ENCODE assay signal across 8 mouse cellular contexts in the genomic region with DNA sequence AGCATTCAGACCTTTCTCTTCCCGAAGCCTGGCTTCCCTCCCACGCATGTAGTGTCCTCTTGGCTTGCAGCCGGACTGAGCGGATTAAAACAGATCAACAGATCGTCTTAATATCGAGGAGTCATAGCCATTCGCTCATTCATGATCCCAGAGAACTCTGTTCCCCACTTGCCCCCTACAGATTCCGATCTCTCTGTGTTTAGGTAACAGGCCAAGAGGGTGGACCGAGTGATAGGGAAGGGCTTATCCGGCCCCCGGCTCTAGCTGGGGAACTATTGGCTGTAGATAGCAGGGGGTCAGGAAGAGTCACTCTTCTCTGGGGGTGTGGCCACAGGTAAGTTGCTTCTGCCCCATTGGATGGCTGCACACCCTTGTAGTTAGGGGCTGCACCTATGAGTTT.
DNase-seq lines count a peak whose midpoint lies in the region; ATAC-seq and TF ChIP-seq lines count a peak whose summit lies in the region.

No protein-coding gene starts in this region.

- WGBS in embryonic facial prominence, embryonic 10.5 days: 4% methylated on average over 11 of the region's 11 CpGs
- 7% methylated on average over 11 of the region's 11 CpGs for WGBS in heart, postnatal 0 days
- 3% methylated on average over 11 of the region's 11 CpGs for WGBS in midbrain, embryonic 13.5 days

- no peaks in the 10 kb centered on the region for H3K9me3 ChIP-seq in embryonic facial prominence, embryonic 10.5 days
- no peaks in the 10 kb centered on the region for H3K9me3 ChIP-seq in heart, postnatal 0 days (replicated peaks; ENCODE audit: control insufficient read depth, low read length)
- no peaks in the 10 kb centered on the region; the same call in 1 of the 2 replicates for H3K9me3 ChIP-seq in midbrain, embryonic 13.5 days

- no peak for ATAC-seq in heart, postnatal 0 days (ENCODE audit: insufficient read depth, low read depth)
- ATAC-seq in midbrain, embryonic 13.5 days: peak; percentile 35; the same call in 1 of the 2 replicates
- no peak for ATAC-seq in activated CD4-positive, CD25-positive, alpha-beta regulatory T cell, adult 4 months

- TF ChIP-seq CTCF in heart, postnatal 0 days (IDR thresholded peaks at IDR 0.05; ENCODE audit: low read depth): no peak

- TF ChIP-seq EP300 in heart, postnatal 0 days (IDR thresholded peaks at IDR 0.05; ENCODE audit: low read depth): no peak

- peaks cover 5% of the 10 kb centered on the region; the same call in 1 of the 2 replicates for H3K36me3 ChIP-seq in embryonic facial prominence, embryonic 10.5 days (replicated peaks)
- H3K36me3 ChIP-seq in heart, postnatal 0 days (replicated peaks; ENCODE audit: control insufficient read depth, insufficient read depth, low read length): 0 out of 2 replicates have a peak, but pooled peaks cover 4% of the 10 kb centered on the region
- peaks cover 8% of the 10 kb centered on the region for H3K36me3 ChIP-seq in midbrain, embryonic 13.5 days

- H3K27me3 ChIP-seq in embryonic facial prominence, embryonic 10.5 days (replicated peaks; ENCODE audit: low read depth, poor library complexity, severe bottlenecking): peaks cover 19% of the 10 kb centered on the region
- H3K27me3 ChIP-seq in heart, postnatal 0 days (ENCODE audit: control insufficient read depth, insufficient read depth, low read length): no peaks in the 10 kb centered on the region
- no peaks in the 10 kb centered on the region for H3K27me3 ChIP-seq in midbrain, embryonic 13.5 days

- H3K27ac ChIP-seq in embryonic facial prominence, embryonic 10.5 days (replicated peaks): no peak overlapping the region
- no peak overlapping the region for H3K27ac ChIP-seq in heart, postnatal 0 days (ENCODE audit: low read depth)
- H3K27ac ChIP-seq in midbrain, embryonic 13.5 days: no peak overlapping the region

- H3K9ac ChIP-seq in heart, postnatal 0 days (replicated peaks; ENCODE audit: low read depth, low read length): no peak overlapping the region
- H3K9ac ChIP-seq in midbrain, embryonic 13.5 days (replicated peaks): no peak overlapping the region

- H3K4me1 ChIP-seq in embryonic facial prominence, embryonic 10.5 days: peaks cover 51% of the 10 kb centered on the region
- H3K4me1 ChIP-seq in heart, postnatal 0 days (ENCODE audit: control insufficient read depth, insufficient read depth): peaks cover 26% of the 10 kb centered on the region
- H3K4me1 ChIP-seq in midbrain, embryonic 13.5 days (replicated peaks): peaks cover 36% of the 10 kb centered on the region

- H3K4me2 ChIP-seq in heart, postnatal 0 days (ENCODE audit: low read depth, low read length): peak overlapping the region; percentile 70
- H3K4me2 ChIP-seq in midbrain, embryonic 13.5 days (replicated peaks): peak overlapping the region; percentile 49

- H3K4me3 ChIP-seq in embryonic facial prominence, embryonic 10.5 days: peak overlapping the region; percentile 57
- H3K4me3 ChIP-seq in heart, postnatal 0 days (ENCODE audit: low read depth, low read length): peak overlapping the region; percentile 38
- no peak overlapping the region for H3K4me3 ChIP-seq in midbrain, embryonic 13.5 days (replicated peaks)

- DNase-seq in adrenal gland, adult 2 months: peak; percentile 30
- no peak for DNase-seq in adrenal gland, adult 8-10 months
- DNase-seq in embryonic facial prominence, embryonic 10.5 days (ENCODE audit: low spot score): peak; percentile 47
- peak; percentile 16 for DNase-seq in heart, postnatal 0 days (ENCODE audit: low spot score)
- peak; percentile 59 to 63 for DNase-seq in kidney, postnatal 36 days
- no peak for DNase-seq in spleen, adult 12 weeks (ENCODE audit: low spot score)

Comparison
In these comparisons a context has a peak if more than half of its experiments do, and no peak if none do; other contexts are left out.
1. DNase-seq: peak in adrenal gland, adult 2 months (single experiment), embryonic facial prominence, embryonic 10.5 days (single experiment), heart, postnatal 0 days (single experiment) and kidney, postnatal 36 days (2 of 2); none in adrenal gland, adult 8-10 months (single experiment) and spleen, adult 12 weeks (single experiment).